Mouse (Mus musculus) brain, embryonic 18.5 days (tissue): Measurements from ENCODE around the gene Tdp1.
"Not testable (repeated sequence)": the region's sequence is repeated elsewhere in the genome, so short reads cannot be mapped to it uniquely, and the experiment has no call there.

Experiments used
- DNase-seq: peaks from one replicate; pipeline ENCODE4 v3.0.0-alpha.2; 2012; ENCODE audit warnings: low read depth, low spot score

The Tdp1 gene

GRCm38 (mm10) chr12:99958068-99959060 is 74.0 kb downstream of the Tdp1 start:
- DNase-seq, result no peak

- no peak for DNase-seq
These were observed 75.0 kb downstream of the Tdp1 start for GRCm38 (mm10) chr12:99959291-99959690.

- DNase-seq, result no peak
These were observed 75.6 kb downstream of the Tdp1 start for GRCm38 (mm10) chr12:99959930-99960329.

GRCm38 (mm10) chr12:99960675-99961074 is 76.4 kb downstream of the Tdp1 start:
- no peak for DNase-seq

- DNase-seq, result no peak
These were observed 80.2 kb downstream of the Tdp1 start, which contains the start of gene Kcnk13 for GRCm38 (mm10) chr12:99964301-99965202. Gene Kcnk13 (plus strand): TSS chr12:99964499.

- no peak for DNase-seq
These were observed 81.1 kb downstream of the Tdp1 start for GRCm38 (mm10) chr12:99965203-99966115.

GRCm38 (mm10) chr12:99966116-99966770 is 81.9 kb downstream of the Tdp1 start:
- no peak for DNase-seq

GRCm38 (mm10) chr12:99966881-99967363 is 82.6 kb downstream of the Tdp1 start:
- no peak for DNase-seq

- DNase-seq, result no peak
These were observed 85.6 kb downstream of the Tdp1 start for GRCm38 (mm10) chr12:99969906-99970305.

GRCm38 (mm10) chr12:99971205-99971894 is 87.0 kb downstream of the Tdp1 start:
- DNase-seq, result not testable (repeated sequence)

- DNase-seq, result no peak
These were observed 88.5 kb downstream of the Tdp1 start for GRCm38 (mm10) chr12:99972825-99973224.

GRCm38 (mm10) chr12:99973659-99974058 is 89.3 kb downstream of the Tdp1 start:
- DNase-seq, result no peak

GRCm38 (mm10) chr12:99979541-99979940 is 95.2 kb downstream of the Tdp1 start:
- DNase-seq, result no peak

- no peak for DNase-seq
These were observed 102.5 kb downstream of the Tdp1 start for GRCm38 (mm10) chr12:99986797-99987196.

GRCm38 (mm10) chr12:99988144-99988543 is 103.8 kb downstream of the Tdp1 start:
- DNase-seq, result no peak

- no peak for DNase-seq
These were observed 108.1 kb downstream of the Tdp1 start for GRCm38 (mm10) chr12:99992362-99992862.

GRCm38 (mm10) chr12:99993146-99993890 is 109.0 kb downstream of the Tdp1 start:
- DNase-seq, result no peak

GRCm38 (mm10) chr12:99995951-99996350 is 111.6 kb downstream of the Tdp1 start:
- DNase-seq, result no peak

- no peak for DNase-seq
These were observed 115.4 kb downstream of the Tdp1 start for GRCm38 (mm10) chr12:99999726-100000125.
